Mouse (Mus musculus): ENCODE data around the gene Ubash3a. TPM values are rescaled to one million over a fixed set of nuclear protein-coding genes. Genes with fewer than 3 reads are reported as not detected.

The Ubash3a gene
- polyA plus RNA-seq, 2 experiments: 0.30 to 0.51 TPM

DNA sequence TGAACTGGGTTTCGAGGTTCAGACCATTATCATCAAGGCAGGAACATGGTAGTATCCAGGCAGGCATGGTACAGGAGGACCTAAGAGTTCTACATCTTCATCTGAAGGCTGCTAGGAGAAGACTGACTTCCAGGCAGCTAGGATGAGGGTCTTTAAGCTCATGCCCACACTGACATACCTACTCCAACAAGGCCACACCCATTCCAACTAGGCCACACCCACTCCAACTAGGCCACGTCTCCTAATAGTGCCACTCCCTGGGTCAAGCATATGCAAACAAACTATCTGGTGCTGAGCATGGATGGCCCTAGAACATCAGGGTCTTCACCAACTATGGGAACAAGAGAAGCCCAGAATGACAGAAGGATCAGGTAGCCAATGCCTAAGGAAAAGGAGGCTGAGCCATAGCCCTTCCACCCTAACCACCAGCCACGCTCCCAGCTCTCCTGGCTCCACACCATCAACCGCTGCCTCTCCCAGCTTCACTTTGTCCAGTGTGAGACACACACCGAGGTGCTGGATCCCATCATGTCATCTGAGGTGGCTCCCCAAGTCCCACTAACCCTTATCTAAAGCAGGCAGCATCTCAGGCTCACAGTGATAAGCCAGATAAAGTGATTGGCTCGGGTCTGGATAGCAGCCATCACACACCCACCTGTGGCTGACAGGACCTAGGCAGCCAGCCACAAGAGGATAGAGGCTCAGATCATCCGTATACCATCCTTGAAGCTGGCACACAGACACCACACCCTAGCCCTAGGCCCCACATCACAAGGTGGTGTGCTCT, 30.8 kb downstream of the Ubash3a start:
- H3K4me2 ChIP-seq (replicated peaks; ENCODE audit: low read depth, low read length, severe bottlenecking): no peak overlapping the region
- DNase-seq (ENCODE audit: low spot score) (no peak), ATAC-seq (ENCODE audit: low FRiP score, low read depth) (no peak)
- H3K4me1 ChIP-seq (ENCODE audit: control insufficient read depth, insufficient read depth, low read length): no peaks in the 10 kb centered on the region
- 80% methylated on average over 7 of the region's 7 CpGs for WGBS
- H3K27ac ChIP-seq (replicated peaks; ENCODE audit: low read depth, low read length): no peak overlapping the region
- TF ChIP-seq POLR2A (IDR thresholded peaks at IDR 0.05; ENCODE audit: borderline replicate concordance, extremely low read depth, insufficient read depth, insufficient read length): no peak
- H3K9me3 ChIP-seq (ENCODE audit: control insufficient read depth, low read length): no peaks in the 10 kb centered on the region
- no peak overlapping the region for H3K9ac ChIP-seq (ENCODE audit: low read depth, low read length, severe bottlenecking)
- H3K36me3 ChIP-seq (ENCODE audit: control insufficient read depth, insufficient read depth, low read length): no peaks in the 10 kb centered on the region
- H3K27me3 ChIP-seq (ENCODE audit: control insufficient read depth, insufficient read depth, low read length): no peaks in the 10 kb centered on the region
- H3K4me3 ChIP-seq (replicated peaks; ENCODE audit: low read length): no peak overlapping the region

DNA sequence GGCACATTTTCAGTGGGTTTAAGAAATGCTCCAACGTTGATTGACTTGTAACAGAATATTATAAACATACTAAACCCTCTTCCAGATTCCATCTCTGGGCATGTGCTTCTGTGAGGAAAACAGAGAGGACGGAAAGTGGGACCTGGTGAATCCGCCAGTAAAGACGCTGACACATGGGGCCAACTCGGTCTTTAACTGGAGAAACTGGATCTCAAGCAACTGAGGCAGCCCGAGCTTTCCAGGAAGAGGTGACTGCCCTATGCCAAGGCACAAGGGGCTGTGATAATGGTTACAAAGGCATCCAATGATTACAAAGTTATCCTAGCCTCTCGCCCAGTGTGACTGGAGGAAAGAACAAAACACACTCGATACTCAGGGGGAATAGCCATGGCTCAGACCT, 33.5 kb downstream of the Ubash3a start:
- no peaks in the 10 kb centered on the region for H3K36me3 ChIP-seq (ENCODE audit: control insufficient read depth, insufficient read depth, low read length)
- no peak for TF ChIP-seq POLR2A (IDR thresholded peaks at IDR 0.05; ENCODE audit: borderline replicate concordance, extremely low read depth, insufficient read depth, insufficient read length)
- ATAC-seq (ENCODE audit: low FRiP score, low read depth) (no peak), DNase-seq (ENCODE audit: low spot score) (no peak)
- no peaks in the 10 kb centered on the region for H3K4me1 ChIP-seq (ENCODE audit: control insufficient read depth, insufficient read depth, low read length)
- no peaks in the 10 kb centered on the region for H3K9me3 ChIP-seq (ENCODE audit: control insufficient read depth, low read length)
- no peak overlapping the region for H3K4me2 ChIP-seq (replicated peaks; ENCODE audit: low read depth, low read length, severe bottlenecking)
- no peak overlapping the region for H3K4me3 ChIP-seq (replicated peaks; ENCODE audit: low read length)
- no peak overlapping the region for H3K9ac ChIP-seq (ENCODE audit: low read depth, low read length, severe bottlenecking)
- 82% methylated on average over 8 of the region's 8 CpGs for WGBS
- H3K27ac ChIP-seq (replicated peaks; ENCODE audit: low read depth, low read length): no peak overlapping the region
- no peaks in the 10 kb centered on the region for H3K27me3 ChIP-seq (ENCODE audit: control insufficient read depth, insufficient read depth, low read length)

- Histone ChIP-seq H3K9ac (ENCODE audit: low read depth, low read length, severe bottlenecking) (no peak overlapping the region), H3K4me2 (replicated peaks; ENCODE audit: low read depth, low read length, severe bottlenecking) (no peak overlapping the region), H3K4me3 (replicated peaks; ENCODE audit: low read length) (no peak overlapping the region), H3K27ac (replicated peaks; ENCODE audit: low read depth, low read length) (no peak overlapping the region), H3K36me3 (ENCODE audit: control insufficient read depth, insufficient read depth, low read length) (no peaks in the 10 kb centered on the region), H3K9me3 (ENCODE audit: control insufficient read depth, low read length) (no peaks in the 10 kb centered on the region), H3K4me1 (ENCODE audit: control insufficient read depth, insufficient read depth, low read length) (no peaks in the 10 kb centered on the region), H3K27me3 (ENCODE audit: control insufficient read depth, insufficient read depth, low read length) (no peaks in the 10 kb centered on the region)
- ATAC-seq (ENCODE audit: low FRiP score, low read depth): no peak
- WGBS: 0% methylated on average over 1 of the region's 1 CpGs
- no peak for TF ChIP-seq POLR2A (IDR thresholded peaks at IDR 0.05; ENCODE audit: borderline replicate concordance, extremely low read depth, insufficient read depth, insufficient read length)
- DNase-seq (ENCODE audit: low spot score): no peak
These were observed 35.1 kb downstream of the Ubash3a start for GRCm38 (mm10) chr17:31242764-31243163.

- no peak for DNase-seq (ENCODE audit: low spot score)
- no peak overlapping the region for H3K4me3 ChIP-seq (replicated peaks; ENCODE audit: low read length)
- no peak overlapping the region for H3K9ac ChIP-seq (ENCODE audit: low read depth, low read length, severe bottlenecking)
- H3K27ac ChIP-seq (replicated peaks; ENCODE audit: low read depth, low read length): no peak overlapping the region
- no peaks in the 10 kb centered on the region for H3K27me3 ChIP-seq (ENCODE audit: control insufficient read depth, insufficient read depth, low read length)
- TF ChIP-seq POLR2A (IDR thresholded peaks at IDR 0.05; ENCODE audit: borderline replicate concordance, extremely low read depth, insufficient read depth, insufficient read length): no peak
- WGBS: 78% methylated on average over 5 of the region's 5 CpGs
- H3K4me1 ChIP-seq (ENCODE audit: control insufficient read depth, insufficient read depth, low read length): no peaks in the 10 kb centered on the region
- ATAC-seq (ENCODE audit: low FRiP score, low read depth): no peak
- no peaks in the 10 kb centered on the region for H3K9me3 ChIP-seq (ENCODE audit: control insufficient read depth, low read length)
- H3K36me3 ChIP-seq (ENCODE audit: control insufficient read depth, insufficient read depth, low read length): no peaks in the 10 kb centered on the region
- no peak overlapping the region for H3K4me2 ChIP-seq (replicated peaks; ENCODE audit: low read depth, low read length, severe bottlenecking)
These were observed 37.6 kb downstream of the Ubash3a start for GRCm38 (mm10) chr17:31245321-31245720.

GRCm38 (mm10) chr17:31247144-31247543, 39.5 kb downstream of the Ubash3a start:
- no peak for TF ChIP-seq POLR2A (IDR thresholded peaks at IDR 0.05; ENCODE audit: borderline replicate concordance, extremely low read depth, insufficient read depth, insufficient read length)
- Histone ChIP-seq H3K27me3 (ENCODE audit: control insufficient read depth, insufficient read depth, low read length) (no peaks in the 10 kb centered on the region), H3K9ac (ENCODE audit: low read depth, low read length, severe bottlenecking) (no peak overlapping the region), H3K9me3 (ENCODE audit: control insufficient read depth, low read length) (no peaks in the 10 kb centered on the region), H3K27ac (replicated peaks; ENCODE audit: low read depth, low read length) (no peak overlapping the region), H3K4me2 (replicated peaks; ENCODE audit: low read depth, low read length, severe bottlenecking) (no peak overlapping the region), H3K4me3 (replicated peaks; ENCODE audit: low read length) (no peak overlapping the region), H3K4me1 (ENCODE audit: control insufficient read depth, insufficient read depth, low read length) (no peaks in the 10 kb centered on the region), H3K36me3 (ENCODE audit: control insufficient read depth, insufficient read depth, low read length) (no peaks in the 10 kb centered on the region)
- ATAC-seq (ENCODE audit: low FRiP score, low read depth) (no peak), DNase-seq (ENCODE audit: low spot score) (no peak)
- 36% methylated on average over 4 of the region's 5 CpGs for WGBS
